Mouse (Mus musculus) stomach, postnatal 0 days (tissue): ENCODE measurements around the gene Klhdc7b. TPM values are rescaled to one million over a fixed set of nuclear protein-coding genes. Genes with fewer than 3 reads are reported as not detected.

Source experiments
- ATAC-seq: fragments of 200-750 bp; cut with Nextera tagmentation; 2 replicates; pipeline ENCODE4 v1.8.0; 2017; ENCODE audit not compliant: low FRiP score, low TSS enrichment
- DNase-seq: peaks from one replicate; pipeline ENCODE4 v3.0.0-alpha.2; 2016; ENCODE audit warnings: low spot score
- H3K27ac ChIP-seq: fragments of 300-500 bp; sonication (generic); replicated peaks from 2 replicates; pipeline ENCODE4 v1.5.1; 2014; ENCODE audit warnings: mild to moderate bottlenecking, control low read depth
- H3K27me3 ChIP-seq: fragments of 300-500 bp; sonication (generic); 2 replicates; pipeline ENCODE4 v1.6.1; 2014; ENCODE audit warnings: low read length; ENCODE audit not compliant: control insufficient read depth, insufficient read depth
- H3K36me3 ChIP-seq: fragments of 300-500 bp; sonication (generic); 2 replicates; pipeline ENCODE4 v1.6.1; 2014; ENCODE audit warnings: low read length, mixed read lengths; ENCODE audit not compliant: control insufficient read depth, insufficient read depth
- H3K4me1 ChIP-seq: fragments of 300-500 bp; sonication (generic); replicated peaks from 2 replicates; pipeline ENCODE4 v1.6.1; 2014; ENCODE audit warnings: antibody characterized with exemption; ENCODE audit not compliant: control insufficient read depth, insufficient read depth
- H3K4me2 ChIP-seq: fragments of 300-500 bp; sonication (generic); replicated peaks from 2 replicates; pipeline ENCODE4 v1.6.1; 2014; ENCODE audit warnings: low read depth, mild to moderate bottlenecking, control low read depth, moderate library complexity
- H3K4me3 ChIP-seq: fragments of 300-500 bp; sonication (generic); 2 replicates; pipeline ENCODE4 v1.5.1; 2014; ENCODE audit warnings: low read depth, low read length, control low read depth
- H3K9ac ChIP-seq: fragments of 300-500 bp; sonication (generic); 2 replicates; pipeline ENCODE4 v1.6.1; 2014; ENCODE audit warnings: mild to moderate bottlenecking, low read length, control low read depth, mixed read lengths
- H3K9me3 ChIP-seq: fragments of 300-500 bp; sonication (generic); 2 replicates; pipeline ENCODE4 v1.6.1; 2016; ENCODE audit warnings: low read length; ENCODE audit not compliant: control insufficient read depth
- CTCF ChIP-seq: IDR thresholded peaks from 2 replicates; pipeline ENCODE4 v1.5.1; 2016; ENCODE audit warnings: antibody characterized with exemption, low read depth, mild to moderate bottlenecking, moderate library complexity
- EP300 ChIP-seq: optimal IDR thresholded peaks from 2 replicates; pipeline ENCODE3; 2016; ENCODE audit warnings: antibody characterized with exemption
- WGBS: fragments of 180-500 bp; shearing (Covaris S2); extraction: QIAGEN DNeasy Blood & Tissue Kit; methylation state at CpG from one replicate; pipeline ENCODE4 v1.1.7; 2014; 5-methylcytosine and 5-hydroxymethylcytosine counted together
- polyA plus RNA-seq: library from polyadenylated mRNA; unstranded; fragments of >200 nt; fragmentation: Nextera tagmentation; extraction: Ambion mirVana; gene quantifications from 2 replicates; pipeline ENCODE4 v1.2.1, GENCODE M21; 2015

Klhdc7b gene
- polyA plus RNA-seq, 1 experiment from 2014 or later: not detected

DNA sequence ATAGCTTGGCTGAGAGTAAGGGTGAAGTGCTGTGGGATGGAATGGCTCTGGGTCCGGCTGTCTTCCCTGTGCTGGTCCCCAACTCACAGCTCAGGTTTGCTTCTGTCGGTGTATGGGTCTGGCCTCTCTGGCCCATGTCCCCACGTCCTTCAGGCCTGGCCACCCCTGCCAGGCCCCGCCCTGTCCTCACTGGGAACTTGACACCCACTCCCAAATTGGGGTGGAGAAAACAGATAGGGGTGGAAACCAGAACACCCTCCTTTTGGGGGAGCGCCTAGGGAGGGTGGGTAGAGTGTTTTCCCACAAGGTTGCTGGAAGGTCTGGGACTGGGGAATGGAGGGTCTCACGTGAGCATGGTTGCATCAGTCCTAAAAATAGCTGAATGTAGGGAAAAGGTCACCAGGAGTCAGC lies 41.0 kb downstream of the Klhdc7b start, which contains the start of gene Cpt1b:
TSS of gene Cpt1b (minus strand) at position 153 of the 411 bp plus-strand sequence.
- 47% methylated on average over 6 of the region's 6 CpGs for WGBS
- TF ChIP-seq CTCF (no peak), EP300 (no peak)
- no peaks in the 10 kb centered on the region for H3K4me1 ChIP-seq
- no peaks in the 10 kb centered on the region for H3K9me3 ChIP-seq
- no peak for DNase-seq
- H3K4me3 ChIP-seq: no peak within 1 kb of the TSS
- no peak within 1 kb of the TSS for H3K4me2 ChIP-seq
- H3K9ac ChIP-seq: no peak within 1 kb of the TSS
- no peak within 1 kb of the TSS for H3K27ac ChIP-seq
- no peaks in the 10 kb centered on the region for H3K36me3 ChIP-seq
- H3K27me3 ChIP-seq: no peaks in the 10 kb centered on the region
- no peak for ATAC-seq

DNA sequence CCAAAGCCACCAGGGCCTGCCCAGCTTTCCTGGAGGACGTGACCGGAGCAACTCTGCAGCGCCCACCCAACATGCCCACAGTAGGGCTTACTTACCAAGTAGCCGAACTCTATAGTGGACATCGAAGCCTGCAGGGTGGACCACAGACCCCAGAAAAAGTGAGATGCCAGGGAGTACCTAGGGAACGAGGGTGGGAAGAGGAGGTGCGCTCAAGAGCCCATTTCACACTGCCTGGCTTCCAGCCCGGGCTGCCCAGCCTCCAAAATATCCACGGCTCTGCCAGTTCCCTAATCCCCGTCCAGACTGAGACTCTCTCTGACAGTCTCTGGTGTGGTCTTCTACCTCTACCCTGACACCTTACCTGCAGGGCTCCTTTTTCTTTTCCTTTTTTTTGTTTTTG lies 42.0 kb downstream of the Klhdc7b start:
- no peak overlapping the region for H3K4me3 ChIP-seq
- ATAC-seq (no peak), DNase-seq (no peak)
- H3K27me3 ChIP-seq: no peaks in the 10 kb centered on the region
- H3K4me2 ChIP-seq: no peak overlapping the region
- H3K9me3 ChIP-seq: no peaks in the 10 kb centered on the region
- no peaks in the 10 kb centered on the region for H3K4me1 ChIP-seq
- H3K9ac ChIP-seq: no peak overlapping the region
- TF ChIP-seq CTCF (no peak), EP300 (no peak)
- H3K27ac ChIP-seq: no peak overlapping the region
- H3K36me3 ChIP-seq: no peaks in the 10 kb centered on the region
- 92% methylated on average over 10 of the region's 10 CpGs for WGBS

DNA sequence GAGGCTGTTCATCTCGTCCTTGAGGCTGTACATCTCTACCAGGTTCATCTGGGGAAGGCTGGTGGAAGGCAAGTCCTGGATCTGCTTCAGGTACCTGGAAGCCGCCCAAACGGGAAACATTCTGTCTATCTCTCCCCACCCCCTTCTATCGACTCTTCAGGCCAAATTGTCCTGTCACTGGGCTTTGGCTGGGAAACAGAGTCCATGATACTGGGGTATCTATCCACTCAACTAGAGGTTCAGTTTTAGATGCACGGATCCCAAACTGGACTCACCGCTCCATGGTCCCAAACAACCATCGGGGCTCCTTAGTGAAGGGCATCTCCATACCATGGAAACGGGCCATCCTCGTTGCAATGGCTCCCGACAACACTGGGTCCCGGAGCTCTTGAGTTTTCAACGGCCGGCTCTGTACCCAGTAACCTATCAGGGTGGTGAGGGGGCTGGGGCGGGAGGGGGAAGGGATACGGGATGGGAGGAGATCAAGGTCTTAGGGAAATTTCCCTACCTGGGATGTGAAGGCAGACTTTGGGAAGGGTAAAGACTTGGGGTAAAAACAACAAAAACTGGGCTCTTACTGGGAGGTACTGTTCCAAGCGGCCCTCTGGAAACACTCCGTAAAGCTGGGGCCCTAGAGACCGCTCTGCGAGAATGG lies 43.5 kb downstream of the Klhdc7b start:
- peak overlapping the region; percentile 83 for H3K9ac ChIP-seq
- no peaks in the 10 kb centered on the region for H3K27me3 ChIP-seq
- H3K4me3 ChIP-seq: peak overlapping the region; percentile 78
- H3K27ac ChIP-seq: no peak overlapping the region
- no peak for DNase-seq
- H3K36me3 ChIP-seq: no peaks in the 10 kb centered on the region
- no peak for TF ChIP-seq CTCF
- no peak for TF ChIP-seq EP300
- H3K4me1 ChIP-seq: no peaks in the 10 kb centered on the region
- peak overlapping the region; percentile 97 for H3K4me2 ChIP-seq
- ATAC-seq: no peak
- no peaks in the 10 kb centered on the region for H3K9me3 ChIP-seq
- 86% methylated on average over 19 of the region's 19 CpGs for WGBS

DNA sequence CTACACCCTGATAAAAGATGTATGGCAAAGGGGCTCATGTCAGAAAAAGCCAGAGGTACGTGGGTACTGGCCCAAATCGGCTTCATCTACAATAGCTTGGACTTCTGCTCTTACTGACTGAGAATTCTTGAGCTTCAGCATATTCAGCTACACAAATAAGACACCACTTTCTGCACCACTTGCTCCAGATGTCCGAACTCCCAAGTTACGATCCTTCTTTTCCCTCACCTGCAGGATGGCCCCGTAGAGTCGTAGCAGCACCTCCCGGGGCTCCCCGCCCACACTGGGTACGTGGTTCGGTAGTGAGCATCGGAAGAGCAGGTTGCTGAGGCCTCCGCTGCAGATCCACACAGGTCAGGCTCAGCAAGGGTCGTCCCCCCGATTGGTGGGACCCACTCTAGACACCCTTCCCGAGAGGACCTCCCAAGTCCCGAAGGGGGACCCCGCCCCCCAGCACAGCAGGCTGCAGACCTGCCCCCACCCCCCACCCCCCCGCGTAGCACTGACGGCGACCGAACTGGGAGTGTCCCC lies 44.2 kb downstream of the Klhdc7b start:
- peak overlapping the region; percentile 97 for H3K4me2 ChIP-seq
- peak overlapping the region; percentile 83 for H3K9ac ChIP-seq
- H3K36me3 ChIP-seq: no peaks in the 10 kb centered on the region
- no peaks in the 10 kb centered on the region for H3K27me3 ChIP-seq
- DNase-seq (no peak), ATAC-seq (peak; percentile 34)
- H3K9me3 ChIP-seq: no peaks in the 10 kb centered on the region
- H3K4me1 ChIP-seq: no peaks in the 10 kb centered on the region
- WGBS: 3% methylated on average over 20 of the region's 22 CpGs
- H3K4me3 ChIP-seq: peak overlapping the region; percentile 78
- H3K27ac ChIP-seq: peak overlapping the region; percentile 98
- no peak for TF ChIP-seq EP300
- no peak for TF ChIP-seq CTCF

DNA sequence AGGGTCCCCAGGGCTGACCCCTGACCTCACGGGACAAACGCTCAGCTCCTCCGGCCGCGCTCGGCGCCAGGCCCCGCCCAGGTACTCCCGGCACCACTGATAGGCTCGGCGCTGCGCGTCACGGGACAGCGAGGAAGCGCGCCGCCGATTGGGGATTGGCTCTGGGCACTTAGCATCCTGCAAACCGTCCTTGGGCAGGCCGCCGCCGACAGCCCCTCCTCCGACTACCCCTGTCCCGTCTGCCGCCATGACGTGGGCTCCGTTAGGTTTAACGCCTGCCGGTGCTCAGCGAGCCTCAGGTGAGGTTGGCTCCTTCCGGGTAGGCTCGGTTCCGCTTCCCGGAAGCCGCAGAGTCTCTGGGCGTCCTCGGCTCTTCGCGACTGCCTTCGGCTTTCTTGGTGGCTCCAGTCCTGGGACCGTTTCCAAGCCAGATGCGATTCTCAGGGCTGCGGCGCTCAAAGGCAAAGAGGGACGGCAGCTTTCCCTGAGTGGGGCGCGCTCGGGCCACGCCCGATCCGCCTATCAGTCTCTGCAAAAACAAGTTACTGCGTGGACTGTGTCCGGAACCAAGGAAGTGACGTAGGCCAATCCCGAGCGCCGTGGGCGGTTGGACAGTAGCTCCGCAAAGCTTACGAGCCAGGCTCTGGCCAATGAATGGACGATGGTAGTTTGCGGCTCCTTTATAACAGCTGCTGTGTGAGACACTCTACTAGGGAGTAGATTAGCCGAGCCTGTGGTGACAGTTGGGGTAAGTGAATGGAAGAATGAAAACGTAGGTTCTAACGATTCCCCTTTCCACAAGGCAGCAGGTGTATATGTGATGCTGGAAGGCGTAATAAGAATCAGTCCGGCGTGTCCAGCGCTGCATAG lies 44.9 kb downstream of the Klhdc7b start, which contains the start of the genes C730034F03Rik, Gm44502 and Chkb:
TSS of gene C730034F03Rik (plus strand) at position 238 of the 870 bp plus-strand sequence.
TSS of gene Gm44502 (minus strand) at position 345 of the 870 bp plus-strand sequence.
TSS of gene Chkb (minus strand) at position 557 of the 870 bp plus-strand sequence.
- H3K27me3 ChIP-seq: no peaks in the 10 kb centered on the region
- H3K9me3 ChIP-seq: no peaks in the 10 kb centered on the region
- ATAC-seq (peak; percentile 96), DNase-seq (peak; percentile 93)
- H3K4me3 ChIP-seq: peak within 1 kb of the TSS; percentile 78
- H3K27ac ChIP-seq: peak within 1 kb of the TSS; percentile 98
- WGBS: under 1% methylated on average over 70 of the region's 70 CpGs
- no peaks in the 10 kb centered on the region for H3K36me3 ChIP-seq
- no peak for TF ChIP-seq CTCF
- no peak for TF ChIP-seq EP300
- peak within 1 kb of the TSS; percentile 83 for H3K9ac ChIP-seq
- no peaks in the 10 kb centered on the region for H3K4me1 ChIP-seq
- peak within 1 kb of the TSS; percentile 97 for H3K4me2 ChIP-seq
